ENCODE assay signal across 8 mouse cellular contexts in the genomic region with DNA sequence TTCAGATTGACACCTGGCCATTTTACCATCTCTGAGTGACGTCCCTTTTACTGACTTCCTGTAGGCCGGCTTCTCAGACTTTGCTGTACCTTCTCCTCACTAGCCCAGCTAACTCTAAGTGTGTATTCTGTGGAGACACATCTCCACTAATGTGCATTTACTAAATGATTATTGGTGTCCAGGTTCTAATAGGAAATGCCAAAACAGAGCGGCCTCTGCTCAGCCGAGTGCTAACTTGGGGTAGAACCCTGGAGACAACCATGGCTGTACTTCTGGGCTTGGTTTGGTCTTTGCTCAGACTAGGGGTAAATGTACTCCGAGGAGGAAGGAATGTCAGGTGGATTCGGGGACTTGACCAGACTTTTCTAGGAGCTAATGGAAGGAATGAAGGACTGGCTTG. TPM values are rescaled to one million over a fixed set of nuclear protein-coding genes. Genes with fewer than 3 reads are reported as not detected.
DNase-seq lines count a peak whose midpoint lies in the region; ATAC-seq and TF ChIP-seq lines count a peak whose summit lies in the region.

No protein-coding gene starts in this region.

- no peaks in the 10 kb centered on the region for H3K27me3 ChIP-seq in limb, embryonic 11.5 days (ENCODE audit: control insufficient read depth, insufficient read depth, low read length)
- H3K27me3 ChIP-seq in neural tube, embryonic 14.5 days (ENCODE audit: control insufficient read depth, insufficient read depth, low read length): no peaks in the 10 kb centered on the region

- no peak for TF ChIP-seq CTCF in left cerebral cortex, adult 2 months (IDR thresholded peaks at IDR 0.05)
- no peak for TF ChIP-seq CTCF in embryonic fibroblast, embryonic 13.5 days (IDR thresholded peaks at IDR 0.05; ENCODE audit: borderline replicate concordance, insufficient read depth, low read length)

- intact Hi-C loops in left cerebral cortex, adult 2 months (cut with DNase I): no loop called here
- intact Hi-C loops in left cerebral cortex, postnatal 25 days (cut with DNase I): loop anchor here (5.0 kb wide), 1 partner anchor 77 kb away; no protein-coding TSS in a partner anchor

- TF ChIP-seq POLR2A in embryonic fibroblast, embryonic 13.5 days (IDR thresholded peaks at IDR 0.05; ENCODE audit: low read depth, low read length): no peak

- no peak for DNase-seq in left cerebral cortex, adult 2 months (ENCODE audit: extremely low spot score in 1 of 2, low spot score in 2 of 2)
- DNase-seq in left cerebral cortex, postnatal 25 days (ENCODE audit: low spot score in 2 of 2): no peak
- no peak for DNase-seq in limb, embryonic 11.5 days (ENCODE audit: low spot score)
- no peak for DNase-seq in layer of hippocampus, adult 9-11 months
- DNase-seq in layer of hippocampus, postnatal 14 days (ENCODE audit: low spot score in 2 of 2): no peak

- peaks cover 3% of the 10 kb centered on the region; the same call in 1 of the 2 replicates for H3K4me1 ChIP-seq in embryonic fibroblast, embryonic 13.5 days (ENCODE audit: control insufficient read depth, insufficient read depth, low read length)
- no peaks in the 10 kb centered on the region for H3K4me1 ChIP-seq in limb, embryonic 11.5 days (ENCODE audit: control insufficient read depth, insufficient read depth, low read length)
- H3K4me1 ChIP-seq in neural tube, embryonic 14.5 days (ENCODE audit: control insufficient read depth, insufficient read depth, low read length): peaks cover 4% of the 10 kb centered on the region; the same call in 1 of the 2 replicates

- no peak for ATAC-seq in limb, embryonic 11.5 days (ENCODE audit: insufficient number of reproducible peaks, low FRiP score, low TSS enrichment, low read depth)
- 0 out of 2 replicates have a peak, but pooled peaks have one; percentile 10 for ATAC-seq in neural tube, embryonic 14.5 days (ENCODE audit: low read depth)
- no peak for ATAC-seq in erythroid progenitor cell, adult 5-6 weeks (replicated peaks; ENCODE audit: low FRiP score, poor library complexity, severe bottlenecking)

- H3K36me3 ChIP-seq in limb, embryonic 11.5 days (ENCODE audit: control insufficient read depth, insufficient read depth, low read length): no peaks in the 10 kb centered on the region
- no peaks in the 10 kb centered on the region for H3K36me3 ChIP-seq in neural tube, embryonic 14.5 days (ENCODE audit: control insufficient read depth, insufficient read depth, low read length)

- H3K4me2 ChIP-seq in limb, embryonic 11.5 days (ENCODE audit: low read depth, severe bottlenecking): peak overlapping the region; percentile 84
- peak overlapping the region; percentile 31; the same call in 1 of the 2 replicates for H3K4me2 ChIP-seq in neural tube, embryonic 14.5 days (ENCODE audit: low read depth, low read length)

- peak overlapping the region; percentile 55 for H3K27ac ChIP-seq in left cerebral cortex, adult 2 months
- no peak overlapping the region; the same call in 1 of the 2 replicates for H3K27ac ChIP-seq in embryonic fibroblast, embryonic 13.5 days (ENCODE audit: insufficient read depth, low read length)
- H3K27ac ChIP-seq in limb, embryonic 11.5 days (replicated peaks; ENCODE audit: low read depth, low read length): no peak overlapping the region
- peak overlapping the region; percentile 45; the same call in 1 of the 2 replicates for H3K27ac ChIP-seq in neural tube, embryonic 14.5 days (ENCODE audit: low read depth, low read length)

- H3K9ac ChIP-seq in limb, embryonic 11.5 days (ENCODE audit: low read length): peak overlapping the region; percentile 30; the same call in 1 of the 2 replicates
- no peak overlapping the region for H3K9ac ChIP-seq in neural tube, embryonic 14.5 days (replicated peaks; ENCODE audit: low read depth, low read length)

- peak overlapping the region; percentile 37 for H3K4me3 ChIP-seq in left cerebral cortex, adult 2 months
- peak overlapping the region; percentile 15 for H3K4me3 ChIP-seq in embryonic fibroblast, embryonic 13.5 days (ENCODE audit: insufficient read depth, low read length)
- H3K4me3 ChIP-seq in limb, embryonic 11.5 days (ENCODE audit: low read depth, low read length): peak overlapping the region; percentile 80; the same call in 1 of the 2 replicates
- peak overlapping the region; percentile 87 for H3K4me3 ChIP-seq in neural tube, embryonic 14.5 days (ENCODE audit: low read depth, low read length)

- 88% methylated on average over 6 of the region's 6 CpGs for WGBS in limb, embryonic 11.5 days
- 92% methylated on average over 6 of the region's 6 CpGs for WGBS in neural tube, embryonic 14.5 days

- no peaks in the 10 kb centered on the region for H3K9me3 ChIP-seq in limb, embryonic 11.5 days (ENCODE audit: control insufficient read depth, low read length)
- H3K9me3 ChIP-seq in neural tube, embryonic 14.5 days (ENCODE audit: control insufficient read depth, low read length): no peaks in the 10 kb centered on the region

RNA-seq across cellular contexts. Expression of a gene that starts 0.6 kb away (rescaled TPM):
- 10 to 100 TPM; 89.8 to 98.9 TPM for total RNA-seq in left cerebral cortex, adult 2 months (2021)
- total RNA-seq in left cerebral cortex, postnatal 25 days (2021): 100 to 1,000 TPM in 1 of 2 experiments, 10 to 100 TPM in 1; 96.4 to 115 TPM
- 24.4 and 27.1 TPM in 2 replicates for polyA plus RNA-seq in embryonic fibroblast, embryonic 13.5 days (2011; ENCODE audit: insufficient read length, low read depth, missing spikeins)
- polyA plus RNA-seq in limb, embryonic 11.5 days (2014; fragmentation: Nextera tagmentation; extraction: Ambion mirVana): 32.9 and 35.3 TPM in 2 replicates
- 416 and 554 TPM in 2 replicates for polyA plus RNA-seq in neural tube, embryonic 14.5 days (2014; fragmentation: Nextera tagmentation; extraction: Ambion mirVana)
- 1.8 and 3.8 TPM in 2 replicates for total RNA-seq in erythroid progenitor cell, adult 5-6 weeks (2015; ENCODE audit: low replicate concordance)
- 1.0 and 2.2 TPM in 2 replicates for total RNA-seq in erythroid progenitor cell, adult 5-6 weeks (2017; ENCODE audit: low replicate concordance)
- 100 to 1,000 TPM; 246 to 261 TPM for total RNA-seq in layer of hippocampus, postnatal 14 days (2021)

Comparison
In these comparisons a context has a peak if more than half of its experiments do, and no peak if none do; other contexts are left out.
1. H3K27ac ChIP-seq: peak in left cerebral cortex, adult 2 months (single experiment) and neural tube, embryonic 14.5 days (single experiment); none in embryonic fibroblast, embryonic 13.5 days (single experiment) and limb, embryonic 11.5 days (single experiment).
2. H3K4me3 ChIP-seq: peak in every context shown above with its lines; median percentile 87 in neural tube, embryonic 14.5 days; 80 in limb, embryonic 11.5 days; 37 in left cerebral cortex, adult 2 months; 15 in embryonic fibroblast, embryonic 13.5 days.
3. RNA of a gene that starts 0.6 kb away (total RNA-seq): 246 to 261 TPM in layer of hippocampus, postnatal 14 days, 96.4 to 115 TPM in left cerebral cortex, postnatal 25 days and 89.8 to 98.9 TPM in left cerebral cortex, adult 2 months; 1.0 to 3.8 TPM in erythroid progenitor cell, adult 5-6 weeks; every median in the first group is over 10 times any median in the second.